Mouse (Mus musculus): ENCODE measurements around the gene Aamdc. TPM values are rescaled to one million over a fixed set of nuclear protein-coding genes. Genes with fewer than 3 reads are reported as not detected.

Gene Aamdc
- polyA plus RNA-seq, 1 experiment from 2014 or later: 50.9 TPM

GRCm38 (mm10) chr7:97588506-97588905 is 9.2 kb upstream of the Aamdc start:
- Histone ChIP-seq H3K4me2 (ENCODE audit: low read length) (no peak overlapping the region), H3K4me1 (replicated peaks; ENCODE audit: control insufficient read depth, insufficient read depth, low read length) (peaks cover 4% of the 10 kb centered on the region; the same call in 1 of the 2 replicates), H3K4me3 (replicated peaks; ENCODE audit: low read length) (no peak overlapping the region), H3K36me3 (ENCODE audit: control insufficient read depth, insufficient read depth) (no peaks in the 10 kb centered on the region), H3K27ac (ENCODE audit: low read length) (no peak overlapping the region), H3K9ac (replicated peaks; ENCODE audit: low read depth, low read length) (no peak overlapping the region), H3K9me3 (ENCODE audit: control insufficient read depth, low read length) (no peaks in the 10 kb centered on the region), H3K27me3 (replicated peaks; ENCODE audit: control insufficient read depth, insufficient read depth, low read length) (no peaks in the 10 kb centered on the region)
- no peak for ATAC-seq
- 67% methylated on average over 5 of the region's 5 CpGs for WGBS

GRCm38 (mm10) chr7:97580843-97581214 is 1.5 kb upstream of the Aamdc start:
- Histone ChIP-seq H3K27ac (ENCODE audit: low read length) (peak overlapping the region; percentile 99), H3K9ac (replicated peaks; ENCODE audit: low read depth, low read length) (peak overlapping the region; percentile 100), H3K4me2 (ENCODE audit: low read length) (peak overlapping the region; percentile 81), H3K4me3 (replicated peaks; ENCODE audit: low read length) (peak overlapping the region; percentile 94), H3K27me3 (replicated peaks; ENCODE audit: control insufficient read depth, insufficient read depth, low read length) (no peaks in the 10 kb centered on the region), H3K4me1 (replicated peaks; ENCODE audit: control insufficient read depth, insufficient read depth, low read length) (peaks cover 15% of the 10 kb centered on the region), H3K36me3 (ENCODE audit: control insufficient read depth, insufficient read depth) (peaks cover 3% of the 10 kb centered on the region; the same call in 1 of the 2 replicates), H3K9me3 (ENCODE audit: control insufficient read depth, low read length) (no peaks in the 10 kb centered on the region)
- ATAC-seq: peak; percentile 36
- WGBS: under 1% methylated on average over 11 of the region's 11 CpGs

DNA sequence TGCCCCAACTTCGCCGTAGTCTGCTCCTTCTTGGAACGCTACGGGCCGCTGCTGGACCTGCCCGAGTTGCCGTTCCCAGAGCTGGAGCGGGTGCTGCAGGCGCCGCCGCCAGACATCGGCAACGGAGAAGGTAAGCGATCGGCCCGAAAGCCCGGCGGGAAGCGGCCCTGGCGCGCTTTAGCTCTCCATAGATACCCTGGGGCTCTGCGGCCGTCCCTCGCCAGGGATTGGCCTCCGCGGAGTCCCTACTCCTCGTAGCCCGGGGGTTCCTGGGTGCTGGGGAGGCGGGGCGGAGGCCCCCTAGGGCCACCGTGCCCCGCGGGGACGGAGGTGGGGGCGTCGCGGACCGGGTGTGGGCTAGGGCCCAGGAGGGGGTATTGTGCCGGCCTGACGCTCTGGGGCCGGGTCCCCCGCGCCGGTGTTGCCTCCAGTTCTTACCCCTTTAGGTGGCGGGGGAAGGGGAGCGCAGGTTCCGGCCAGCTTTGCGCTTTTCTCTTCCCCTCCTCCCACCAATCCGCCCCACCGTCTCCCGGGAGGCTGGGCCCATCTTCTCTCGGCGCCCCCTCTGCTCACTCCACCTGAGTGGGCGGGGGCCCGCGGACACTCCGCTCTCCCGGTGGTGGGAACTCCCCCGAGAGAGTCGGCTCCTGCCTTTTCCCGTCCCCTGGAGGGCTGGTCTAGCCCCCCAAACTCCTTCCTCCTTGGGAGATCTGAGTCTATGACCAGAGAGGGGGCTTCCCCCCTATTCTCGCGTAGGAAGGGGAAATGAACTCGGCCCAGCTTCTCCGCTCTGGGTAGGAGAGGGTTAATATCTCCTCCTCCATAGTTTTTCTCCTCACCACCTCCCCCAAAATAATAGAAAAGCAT is 912 bp upstream of the Aamdc start:
- Histone ChIP-seq H3K4me3 (replicated peaks; ENCODE audit: low read length) (peak overlapping the region; percentile 94), H3K9me3 (ENCODE audit: control insufficient read depth, low read length) (no peaks in the 10 kb centered on the region), H3K36me3 (ENCODE audit: control insufficient read depth, insufficient read depth) (peaks cover 3% of the 10 kb centered on the region; the same call in 1 of the 2 replicates), H3K4me2 (ENCODE audit: low read length) (peak overlapping the region; percentile 81), H3K9ac (replicated peaks; ENCODE audit: low read depth, low read length) (peak overlapping the region; percentile 100), H3K27ac (ENCODE audit: low read length) (peak overlapping the region; percentile 99), H3K4me1 (replicated peaks; ENCODE audit: control insufficient read depth, insufficient read depth, low read length) (peaks cover 15% of the 10 kb centered on the region), H3K27me3 (replicated peaks; ENCODE audit: control insufficient read depth, insufficient read depth, low read length) (no peaks in the 10 kb centered on the region)
- ATAC-seq: peak; percentile 32
- under 1% methylated on average over 64 of the region's 65 CpGs for WGBS

GRCm38 (mm10) chr7:97578361-97579066 is 783 bp downstream of the Aamdc start:
- no peak for ATAC-seq
- Histone ChIP-seq H3K4me1 (replicated peaks; ENCODE audit: control insufficient read depth, insufficient read depth, low read length) (peaks cover 15% of the 10 kb centered on the region), H3K9me3 (ENCODE audit: control insufficient read depth, low read length) (no peaks in the 10 kb centered on the region), H3K27ac (ENCODE audit: low read length) (peak overlapping the region; percentile 14; the same call in 1 of the 2 replicates), H3K9ac (replicated peaks; ENCODE audit: low read depth, low read length) (peak overlapping the region; percentile 73), H3K4me3 (replicated peaks; ENCODE audit: low read length) (peak overlapping the region; percentile 94), H3K27me3 (replicated peaks; ENCODE audit: control insufficient read depth, insufficient read depth, low read length) (no peaks in the 10 kb centered on the region), H3K36me3 (ENCODE audit: control insufficient read depth, insufficient read depth) (peaks cover 3% of the 10 kb centered on the region; the same call in 1 of the 2 replicates), H3K4me2 (ENCODE audit: low read length) (peak overlapping the region; percentile 74)
- 32% methylated on average over 8 of the region's 8 CpGs for WGBS

DNA sequence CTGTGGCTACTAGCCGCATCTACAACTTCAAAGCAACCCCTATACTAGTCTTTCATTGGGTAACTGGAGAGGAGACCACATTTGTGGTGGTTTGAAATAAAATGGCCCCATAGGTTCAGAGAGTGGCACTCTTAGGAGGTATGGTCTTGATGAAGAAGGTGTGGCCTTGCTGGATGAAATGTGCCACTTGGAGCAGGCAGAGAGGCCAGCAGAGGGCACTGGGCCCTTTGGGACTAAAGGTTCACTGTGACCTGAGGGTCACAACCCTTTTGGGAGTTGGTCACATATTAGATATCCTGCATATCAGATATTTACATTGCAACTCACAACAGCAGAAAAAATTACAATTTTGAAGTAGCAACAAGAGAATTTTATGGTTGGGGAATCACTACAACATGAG is 8.9 kb downstream of the Aamdc start:
- Histone ChIP-seq H3K27me3 (replicated peaks; ENCODE audit: control insufficient read depth, insufficient read depth, low read length) (no peaks in the 10 kb centered on the region), H3K4me2 (ENCODE audit: low read length) (no peak overlapping the region), H3K9ac (replicated peaks; ENCODE audit: low read depth, low read length) (no peak overlapping the region), H3K36me3 (ENCODE audit: control insufficient read depth, insufficient read depth) (0 out of 2 replicates have a peak, but pooled peaks cover 2% of the 10 kb centered on the region), H3K27ac (ENCODE audit: low read length) (no peak overlapping the region), H3K4me1 (replicated peaks; ENCODE audit: control insufficient read depth, insufficient read depth, low read length) (no peaks in the 10 kb centered on the region), H3K4me3 (replicated peaks; ENCODE audit: low read length) (no peak overlapping the region), H3K9me3 (ENCODE audit: control insufficient read depth, low read length) (no peaks in the 10 kb centered on the region)
- 89% methylated on average over 1 of the region's 1 CpGs for WGBS
- no peak for ATAC-seq

GRCm38 (mm10) chr7:97569372-97569771 is 9.9 kb downstream of the Aamdc start:
- Histone ChIP-seq H3K4me3 (replicated peaks; ENCODE audit: low read length) (no peak overlapping the region), H3K27me3 (replicated peaks; ENCODE audit: control insufficient read depth, insufficient read depth, low read length) (no peaks in the 10 kb centered on the region), H3K4me2 (ENCODE audit: low read length) (no peak overlapping the region), H3K9me3 (ENCODE audit: control insufficient read depth, low read length) (no peaks in the 10 kb centered on the region), H3K36me3 (ENCODE audit: control insufficient read depth, insufficient read depth) (0 out of 2 replicates have a peak, but pooled peaks cover 2% of the 10 kb centered on the region), H3K27ac (ENCODE audit: low read length) (no peak overlapping the region), H3K4me1 (replicated peaks; ENCODE audit: control insufficient read depth, insufficient read depth, low read length) (no peaks in the 10 kb centered on the region), H3K9ac (replicated peaks; ENCODE audit: low read depth, low read length) (no peak overlapping the region)
- no peak for ATAC-seq
- 85% methylated on average over 4 of the region's 4 CpGs for WGBS

DNA sequence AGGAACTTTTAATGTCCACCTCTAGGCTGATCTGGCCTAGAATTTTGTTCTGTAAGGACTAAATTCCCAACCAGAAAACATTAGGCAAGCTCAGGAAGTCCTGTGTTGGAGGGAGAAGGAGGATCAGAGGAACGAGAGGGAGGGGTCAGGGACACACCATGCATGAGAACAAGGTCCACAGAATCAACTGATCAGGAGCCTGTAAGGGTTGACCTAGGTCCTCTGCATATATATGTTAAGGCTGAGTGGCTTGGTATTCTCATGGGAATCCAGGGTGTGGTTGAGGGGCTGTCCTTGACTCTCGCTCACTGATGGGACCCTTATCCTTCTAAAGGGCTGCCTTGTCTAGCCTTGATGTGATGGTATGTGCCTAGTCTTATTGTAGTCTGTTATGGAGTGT is 15.7 kb downstream of the Aamdc start:
- no peak overlapping the region for H3K4me3 ChIP-seq (replicated peaks; ENCODE audit: low read length)
- H3K9ac ChIP-seq (replicated peaks; ENCODE audit: low read depth, low read length): no peak overlapping the region
- H3K36me3 ChIP-seq (ENCODE audit: control insufficient read depth, insufficient read depth): 0 out of 2 replicates have a peak, but pooled peaks cover 2% of the 10 kb centered on the region
- H3K4me1 ChIP-seq (replicated peaks; ENCODE audit: control insufficient read depth, insufficient read depth, low read length): no peaks in the 10 kb centered on the region
- no peak overlapping the region for H3K27ac ChIP-seq (ENCODE audit: low read length)
- H3K9me3 ChIP-seq (ENCODE audit: control insufficient read depth, low read length): no peaks in the 10 kb centered on the region
- ATAC-seq: no peak
- no peak overlapping the region for H3K4me2 ChIP-seq (ENCODE audit: low read length)
- H3K27me3 ChIP-seq (replicated peaks; ENCODE audit: control insufficient read depth, insufficient read depth, low read length): no peaks in the 10 kb centered on the region
- 92% methylated on average over 2 of the region's 2 CpGs for WGBS

- Histone ChIP-seq H3K27ac (ENCODE audit: low read length) (no peak overlapping the region), H3K4me2 (ENCODE audit: low read length) (no peak overlapping the region), H3K4me1 (replicated peaks; ENCODE audit: control insufficient read depth, insufficient read depth, low read length) (no peaks in the 10 kb centered on the region), H3K9me3 (ENCODE audit: control insufficient read depth, low read length) (no peaks in the 10 kb centered on the region), H3K9ac (replicated peaks; ENCODE audit: low read depth, low read length) (no peak overlapping the region), H3K27me3 (replicated peaks; ENCODE audit: control insufficient read depth, insufficient read depth, low read length) (no peaks in the 10 kb centered on the region), H3K36me3 (ENCODE audit: control insufficient read depth, insufficient read depth) (no peaks in the 10 kb centered on the region), H3K4me3 (replicated peaks; ENCODE audit: low read length) (no peak overlapping the region)
- no peak for ATAC-seq
- WGBS: 96% methylated on average over 9 of the region's 9 CpGs
Measured at GRCm38 (mm10) chr7:97550673-97551072, 28.6 kb downstream of the Aamdc start.

GRCm38 (mm10) chr7:97549301-97549700 is 30.0 kb downstream of the Aamdc start:
- Histone ChIP-seq H3K27ac (ENCODE audit: low read length) (no peak overlapping the region), H3K4me2 (ENCODE audit: low read length) (no peak overlapping the region), H3K4me1 (replicated peaks; ENCODE audit: control insufficient read depth, insufficient read depth, low read length) (no peaks in the 10 kb centered on the region), H3K36me3 (ENCODE audit: control insufficient read depth, insufficient read depth) (no peaks in the 10 kb centered on the region), H3K9me3 (ENCODE audit: control insufficient read depth, low read length) (no peaks in the 10 kb centered on the region), H3K4me3 (replicated peaks; ENCODE audit: low read length) (no peak overlapping the region), H3K27me3 (replicated peaks; ENCODE audit: control insufficient read depth, insufficient read depth, low read length) (no peaks in the 10 kb centered on the region), H3K9ac (replicated peaks; ENCODE audit: low read depth, low read length) (no peak overlapping the region)
- no peak for ATAC-seq
- 96% methylated on average over 10 of the region's 10 CpGs for WGBS

All from forebrain, embryonic 16.5 days (tissue).